Mouse (Mus musculus) layer of hippocampus, adult 9-11 months (tissue): ENCODE results near the gene Kat7.

Source experiments
- DNase-seq: peaks from one replicate; pipeline ENCODE4 v3.0.0; 2022

Gene Kat7

DNA sequence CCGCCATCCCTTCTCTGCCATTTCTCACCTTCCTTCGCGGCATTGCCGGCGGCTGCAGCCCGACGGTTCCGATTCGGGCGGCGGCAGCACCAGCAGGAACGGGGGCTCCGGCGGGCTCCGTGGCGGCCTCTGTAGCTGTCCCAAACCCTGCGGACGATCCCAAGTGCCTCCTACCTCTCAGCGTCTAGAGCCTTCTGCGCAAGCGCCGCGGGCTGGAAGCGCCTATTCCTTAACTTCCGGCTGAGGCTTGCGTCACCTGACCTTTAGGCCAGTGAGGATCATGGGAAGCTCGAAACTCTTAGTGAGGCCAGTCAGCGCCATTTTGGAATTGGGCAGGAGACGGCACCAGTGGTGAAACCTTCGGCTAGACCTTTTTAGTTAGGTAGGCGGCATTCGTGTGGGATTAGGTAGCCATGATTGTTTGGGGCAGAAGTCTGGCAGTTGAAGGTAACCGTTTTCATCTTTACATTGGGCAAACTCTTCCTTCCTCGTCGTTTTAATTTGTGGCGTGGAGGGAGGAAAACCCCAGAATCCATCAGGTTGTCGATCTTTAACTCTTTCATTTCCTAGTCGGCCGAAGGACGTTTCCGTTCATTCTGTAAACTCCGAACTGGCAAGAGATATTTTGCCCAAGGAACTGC, at the start of gene Kat7:
Gene Kat7 (minus strand): TSS at position 240 of the 641 bp plus-strand sequence.
- peak; percentile 100 for DNase-seq

DNA sequence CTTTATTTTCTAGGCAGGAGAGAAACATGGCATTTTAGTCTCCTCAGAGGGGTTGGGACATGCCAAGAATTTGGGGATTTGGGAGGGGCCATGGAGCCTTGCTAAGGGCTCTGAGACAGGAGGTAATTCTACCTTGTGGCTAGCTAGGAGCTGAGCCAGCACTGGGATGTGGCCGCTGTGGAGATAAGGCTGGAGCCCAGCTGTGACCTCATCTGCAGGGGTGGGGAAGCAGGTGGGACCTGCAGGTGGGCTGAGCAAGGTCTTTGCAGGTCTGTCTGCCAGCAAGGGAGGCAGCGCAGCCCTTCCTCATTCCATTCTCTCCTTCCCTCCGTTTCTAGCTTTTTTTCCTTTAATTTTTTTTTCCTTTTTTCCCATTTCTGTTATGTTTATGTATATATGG, 48.2 kb upstream of the Kat7 start:
- no peak for DNase-seq

DNA sequence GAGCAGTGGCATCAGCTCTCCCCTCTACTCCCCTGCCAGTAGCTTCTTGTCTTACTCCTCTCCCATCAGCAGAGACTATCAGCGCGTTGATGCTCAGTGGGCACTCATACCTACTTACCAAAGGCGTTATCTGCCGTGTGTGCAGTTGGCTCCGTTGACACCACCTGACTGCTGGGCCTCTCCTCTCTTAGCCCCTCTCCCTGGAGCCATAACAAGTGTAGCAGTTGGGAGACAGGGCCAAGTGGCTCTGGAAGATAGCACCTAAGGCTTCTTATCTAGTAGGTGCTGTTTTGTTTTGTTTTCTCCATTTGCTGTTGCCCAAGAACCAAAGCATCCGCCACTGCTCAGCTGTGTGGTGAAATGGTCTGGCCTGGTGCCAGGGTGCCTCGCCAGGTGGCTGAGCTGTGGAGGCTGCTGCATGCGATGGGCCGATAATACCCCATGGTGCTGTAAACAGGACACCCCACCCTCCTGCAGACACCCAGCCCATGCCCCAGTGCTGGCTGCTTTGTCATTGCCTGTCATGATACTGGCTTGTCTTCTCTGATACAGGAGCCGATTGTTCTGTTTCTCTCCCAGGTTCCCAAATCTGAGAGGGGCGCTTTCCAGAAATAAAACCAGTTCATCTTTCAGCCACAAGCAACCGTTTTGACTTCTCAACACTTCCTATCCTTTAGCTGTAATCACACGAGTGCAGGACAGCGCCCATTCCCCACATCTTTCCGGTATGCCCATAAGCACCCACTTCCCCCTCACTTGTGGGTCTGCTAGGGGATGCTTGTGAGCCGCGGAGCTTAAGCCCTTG, 46.6 kb upstream of the Kat7 start:
- peak; percentile 60 for DNase-seq

DNA sequence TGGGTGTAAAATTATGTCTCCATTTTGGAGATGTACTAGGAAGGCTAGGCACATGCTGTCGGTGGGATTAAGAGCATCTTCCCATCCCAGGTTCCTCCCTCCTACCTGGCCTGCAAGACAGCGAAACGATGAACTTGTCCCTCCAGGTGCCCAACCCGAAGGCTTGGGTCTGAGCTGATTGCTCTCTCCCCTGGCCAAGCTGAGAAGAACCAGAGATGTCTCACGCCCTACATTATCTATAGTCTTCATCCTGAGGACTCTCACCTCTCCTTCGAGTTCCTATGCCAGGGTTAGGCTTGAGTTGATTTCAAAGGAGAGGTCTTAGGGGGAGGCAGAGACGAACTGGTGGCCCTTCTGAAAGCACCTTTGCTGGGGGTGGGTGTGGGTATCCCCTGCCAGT, 46.0 kb upstream of the Kat7 start:
- DNase-seq: no peak

DNA sequence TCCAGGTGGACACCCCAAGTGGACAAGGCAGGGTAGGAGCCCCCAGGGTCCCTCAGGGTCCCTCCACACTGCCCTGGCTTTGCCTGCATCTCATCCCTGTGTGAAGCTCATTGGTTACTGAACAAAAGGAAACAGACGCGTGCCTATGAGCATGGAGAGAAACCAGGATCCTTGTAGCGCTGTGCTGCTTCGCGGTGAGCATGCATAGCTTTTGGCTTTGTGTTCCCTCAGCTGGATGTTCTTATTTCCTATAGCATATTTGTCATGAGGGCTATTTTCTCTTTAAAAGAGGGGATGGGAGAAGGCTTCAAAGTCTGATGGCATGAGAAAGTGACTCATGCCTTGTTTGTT, 45.6 kb upstream of the Kat7 start:
- no peak for DNase-seq

DNA sequence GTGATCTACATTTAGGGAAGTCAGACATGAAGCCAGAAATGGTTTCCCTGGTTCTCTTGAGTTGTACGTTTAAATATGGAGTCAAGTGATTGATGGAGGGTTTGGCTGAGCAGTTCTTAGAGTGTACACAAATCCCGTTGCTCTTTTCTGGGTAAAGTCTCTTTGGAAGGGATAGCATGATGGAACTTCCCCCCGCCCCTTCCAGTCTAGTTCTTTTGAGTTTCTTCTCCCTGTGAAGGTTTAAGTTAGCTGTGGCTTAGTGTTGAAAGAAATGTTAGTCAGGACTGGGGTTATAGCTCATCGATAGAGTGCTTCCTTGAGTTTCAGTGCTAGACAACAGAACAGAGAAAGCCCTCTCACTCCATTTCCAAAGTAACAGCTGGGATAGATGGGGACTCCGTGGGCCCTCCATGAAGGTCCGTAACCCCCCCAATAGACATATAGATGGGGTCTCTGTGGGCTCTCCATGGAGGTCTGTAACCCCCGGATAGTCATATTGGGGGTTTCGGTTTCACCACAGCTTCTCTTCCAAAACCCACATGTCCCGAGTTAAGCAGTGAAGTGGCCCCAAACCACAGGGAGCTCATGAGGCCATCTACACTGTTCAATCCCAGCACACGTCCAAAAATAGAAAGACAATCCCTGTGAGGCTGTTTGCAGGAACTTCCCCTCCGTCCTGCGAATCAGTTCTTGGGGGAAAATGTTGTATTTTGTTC, 45.1 kb upstream of the Kat7 start:
- no peak for DNase-seq

DNA sequence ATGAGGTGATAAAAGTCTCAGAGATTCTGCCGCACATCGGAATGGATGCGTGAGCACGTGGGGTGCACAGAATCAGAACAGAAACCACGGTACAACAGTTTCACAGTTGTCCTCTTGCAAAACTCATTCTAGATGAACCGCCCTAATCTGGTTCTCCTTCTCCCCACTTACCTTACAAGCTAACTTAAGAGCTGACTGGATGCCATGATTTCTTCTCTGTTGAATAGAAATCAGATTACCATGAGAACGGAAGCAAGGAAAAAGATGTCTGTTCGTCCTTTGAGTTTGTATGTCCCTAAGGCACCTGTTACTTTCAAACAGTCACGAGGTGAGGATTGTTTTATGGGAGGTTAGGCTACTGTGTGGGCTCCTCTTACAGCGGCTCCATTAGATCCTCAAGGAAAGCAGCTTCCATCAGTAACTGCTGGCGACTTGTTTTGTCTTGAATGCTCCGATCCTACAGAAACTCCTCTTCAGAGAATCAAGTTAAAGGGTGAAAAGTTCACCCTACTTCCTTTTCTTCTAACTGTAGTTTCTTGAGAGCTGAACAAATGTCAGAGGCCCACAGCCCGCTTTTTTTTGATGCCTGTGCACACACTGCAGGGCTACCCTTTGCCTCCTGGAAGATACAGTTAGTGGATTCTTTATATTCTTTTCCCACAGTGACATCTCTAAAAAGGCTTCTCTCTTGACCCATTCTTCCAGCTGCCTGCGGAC, 44.3 kb upstream of the Kat7 start:
- DNase-seq: no peak

DNA sequence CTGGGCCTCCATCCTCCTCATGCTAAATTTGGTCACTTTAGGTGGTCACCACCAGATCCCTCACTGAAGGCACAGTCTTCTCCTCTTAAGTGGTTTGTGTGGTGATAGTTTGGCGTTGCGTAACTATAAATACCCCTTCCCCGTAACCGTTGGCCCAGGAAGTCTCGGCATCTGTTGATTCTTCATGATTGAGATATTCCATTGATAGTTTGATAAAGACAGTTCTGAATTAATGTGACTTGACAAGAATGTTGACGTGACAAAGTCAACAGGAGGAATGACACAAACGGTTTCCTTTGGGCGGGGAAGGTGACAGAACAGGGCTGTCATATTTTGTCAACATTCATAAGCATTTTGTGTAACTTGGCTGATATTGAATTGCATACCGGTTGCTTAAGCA, 43.2 kb upstream of the Kat7 start:
- no peak for DNase-seq

DNA sequence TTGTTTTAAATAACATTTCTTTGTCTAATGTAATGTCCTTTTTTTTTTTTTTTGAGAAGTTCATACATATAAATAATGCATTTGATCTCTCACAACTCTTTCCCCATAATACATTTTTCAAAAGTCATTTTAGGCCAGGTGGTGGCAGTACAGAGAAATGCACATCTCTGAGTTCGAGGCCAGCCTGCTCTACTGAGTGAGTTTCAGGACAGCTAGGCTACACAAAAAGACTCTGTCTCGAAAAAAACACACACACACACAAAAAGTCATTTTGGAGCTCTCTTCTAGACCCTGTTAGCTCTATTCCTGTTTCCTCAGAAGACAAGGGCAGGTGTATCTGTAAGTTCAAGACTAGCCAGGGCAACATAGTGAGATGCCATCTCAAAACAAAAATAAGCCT, 42.6 kb upstream of the Kat7 start:
- no peak for DNase-seq

DNA sequence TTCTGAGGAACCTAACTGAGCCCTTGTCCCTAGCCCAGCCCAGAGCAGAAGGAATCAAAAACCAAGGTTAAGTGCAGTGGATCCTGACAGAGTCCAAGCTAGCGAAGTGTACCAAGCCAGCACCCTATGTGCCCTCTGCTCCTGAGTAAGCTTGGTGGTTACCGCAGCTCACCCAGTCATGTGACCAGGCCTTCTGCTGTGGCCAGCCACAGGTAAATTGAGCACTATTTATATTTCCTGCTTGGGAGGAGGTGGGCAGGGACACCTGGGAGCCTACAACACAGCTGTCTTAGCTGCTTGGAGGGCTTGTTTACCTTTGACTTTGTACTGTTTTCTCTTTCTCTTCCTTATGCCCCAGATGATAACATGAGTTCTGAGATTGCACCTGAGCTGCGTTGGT, 40.9 kb upstream of the Kat7 start:
- no peak for DNase-seq

DNA sequence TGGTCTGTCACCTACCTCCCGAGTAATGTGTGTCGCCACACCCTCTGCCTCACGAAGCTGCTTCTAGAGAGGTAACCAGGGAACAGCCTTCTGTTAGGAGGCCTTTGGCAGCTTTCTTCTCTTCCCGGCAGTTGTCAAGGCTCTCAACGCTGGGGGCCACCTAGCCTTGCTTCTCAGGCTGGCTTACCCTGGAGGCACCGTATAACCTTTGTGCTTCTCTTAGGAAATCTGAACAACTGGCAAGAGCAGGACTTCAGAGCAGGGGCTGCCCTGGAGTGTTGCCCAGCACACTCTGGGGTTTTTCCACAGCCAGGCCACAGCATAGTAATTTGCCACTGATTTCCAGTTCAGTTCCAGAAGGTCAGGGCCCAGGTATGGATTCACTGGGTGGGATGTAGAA, 40.2 kb upstream of the Kat7 start:
- DNase-seq: peak; percentile 37

DNA sequence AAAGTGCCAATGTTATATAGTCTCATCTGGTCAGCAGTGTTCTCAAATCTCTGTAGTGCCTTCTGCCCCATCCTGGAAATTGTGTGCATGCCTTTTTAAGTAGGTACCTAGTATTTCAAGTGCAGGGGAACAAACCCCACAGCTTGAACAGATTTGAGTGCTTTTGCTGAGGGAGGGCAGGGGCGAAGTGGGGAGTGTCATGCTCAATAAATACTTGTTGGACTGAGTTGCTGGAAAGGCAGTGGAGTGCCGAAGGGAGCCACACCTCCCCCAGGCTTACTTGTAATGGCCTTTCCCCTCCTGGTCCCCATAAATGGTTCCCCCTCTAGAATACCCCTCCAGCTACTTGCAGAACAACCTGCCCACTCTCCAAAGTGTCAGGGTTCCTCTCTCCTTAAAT, 34.1 kb upstream of the Kat7 start:
- DNase-seq: no peak

DNA sequence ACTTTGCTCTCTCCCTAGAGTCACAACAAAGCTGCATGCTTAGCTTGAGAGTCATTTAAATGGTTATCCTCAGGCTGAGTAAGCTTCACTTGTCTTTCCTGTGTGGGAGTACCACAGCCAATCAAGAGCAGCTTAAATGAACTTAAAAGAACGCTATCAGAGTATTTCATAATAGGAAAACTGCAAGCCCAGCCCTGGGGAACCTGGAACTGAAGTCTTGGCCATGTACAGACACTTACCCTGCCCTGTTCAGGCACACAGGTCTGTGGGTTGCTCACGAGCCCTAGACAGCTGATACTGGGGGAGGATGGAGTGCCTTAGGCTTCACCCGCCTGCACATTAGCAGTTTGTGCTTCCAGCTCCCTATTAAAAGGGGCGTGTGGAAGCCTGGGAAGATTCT, 33.1 kb upstream of the Kat7 start:
- no peak for DNase-seq

DNA sequence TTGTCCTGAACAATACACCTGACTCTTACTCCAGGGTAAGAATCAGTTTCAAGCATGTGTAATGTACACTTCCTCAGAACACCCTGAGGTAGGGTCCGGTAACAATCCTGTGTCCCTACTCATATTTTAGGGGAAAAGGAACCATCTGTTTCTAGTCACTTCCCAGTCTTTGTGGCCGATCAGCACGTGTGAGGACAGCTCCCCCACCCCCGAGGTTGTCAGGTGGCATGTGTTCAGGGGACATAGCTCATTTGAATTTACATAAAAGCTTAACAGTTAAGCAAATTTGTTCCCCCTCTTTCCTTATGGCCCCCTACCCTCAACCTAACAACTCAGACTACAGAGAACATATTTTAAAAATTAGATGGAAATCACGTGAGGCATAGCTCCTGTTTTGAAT, 30.6 kb upstream of the Kat7 start:
- no peak for DNase-seq

DNA sequence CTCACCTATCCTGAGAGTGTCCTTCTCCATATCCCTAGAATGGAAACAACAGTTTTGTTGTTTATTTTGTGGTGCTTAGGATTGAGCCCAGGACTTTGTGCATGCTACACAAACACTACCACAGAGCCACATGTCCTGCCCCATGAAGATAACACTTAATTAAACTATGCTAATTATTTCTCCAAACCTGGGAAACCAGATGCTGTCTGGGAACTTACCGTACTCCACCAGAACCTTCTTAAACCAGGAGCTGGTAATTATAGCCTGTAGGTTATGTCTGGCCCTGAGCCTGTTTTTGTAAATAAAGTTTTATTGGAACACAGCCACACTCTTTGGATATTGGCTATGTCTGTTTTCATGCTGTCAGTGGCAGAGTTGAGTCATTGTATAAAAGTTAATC, 30.2 kb upstream of the Kat7 start:
- no peak for DNase-seq

DNA sequence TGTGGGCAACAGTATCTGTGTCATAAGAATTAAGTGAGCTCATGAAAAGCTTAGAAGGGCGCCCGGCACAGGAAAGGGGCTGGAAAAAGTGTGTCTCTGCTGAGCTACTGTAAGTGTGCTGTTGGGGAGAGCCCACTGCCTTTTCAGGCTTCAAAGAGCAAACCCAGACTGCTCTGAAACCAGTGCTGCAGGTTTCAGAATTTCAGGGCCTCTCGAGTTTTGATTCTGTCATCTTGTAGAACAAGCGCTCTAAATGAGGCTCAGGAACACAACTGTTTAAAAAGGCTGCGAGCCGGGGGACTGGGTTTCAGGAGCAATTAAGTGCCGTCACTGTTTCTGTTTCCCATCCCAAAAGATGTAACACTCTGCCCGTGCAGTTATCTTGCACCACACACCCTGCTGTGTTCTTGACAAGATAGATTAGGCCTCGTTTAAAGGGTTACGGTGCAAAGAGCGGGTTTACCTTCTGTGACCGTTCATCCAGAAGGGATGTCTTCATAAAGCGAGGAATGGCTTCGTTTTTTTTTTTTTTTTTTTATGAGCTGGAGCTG, 29.5 kb upstream of the Kat7 start:
- DNase-seq: no peak

DNA sequence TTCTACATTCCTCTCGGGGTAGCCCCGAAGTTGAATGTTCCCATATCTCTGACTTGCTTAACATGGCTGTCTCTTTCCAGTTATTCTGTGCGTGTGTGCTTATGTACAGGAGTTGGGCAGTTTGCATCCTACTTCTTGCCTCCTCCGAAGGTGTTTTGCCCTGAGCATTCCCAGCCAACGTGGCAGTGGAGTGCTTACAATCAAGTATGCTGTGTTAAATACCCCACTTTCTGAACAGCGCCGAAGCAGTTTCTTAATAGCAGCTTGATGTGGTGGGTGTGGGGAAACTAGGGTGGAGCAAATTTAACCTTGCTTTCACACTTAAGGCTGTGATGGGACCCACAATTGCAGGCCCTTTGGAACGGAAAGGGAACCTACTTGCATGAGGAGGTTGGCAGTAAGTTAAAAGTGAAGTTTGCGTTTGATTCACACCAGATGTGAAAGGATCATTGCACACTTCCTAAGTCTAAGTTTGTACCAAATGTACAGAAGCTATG, 27.8 kb upstream of the Kat7 start:
- DNase-seq: no peak

DNA sequence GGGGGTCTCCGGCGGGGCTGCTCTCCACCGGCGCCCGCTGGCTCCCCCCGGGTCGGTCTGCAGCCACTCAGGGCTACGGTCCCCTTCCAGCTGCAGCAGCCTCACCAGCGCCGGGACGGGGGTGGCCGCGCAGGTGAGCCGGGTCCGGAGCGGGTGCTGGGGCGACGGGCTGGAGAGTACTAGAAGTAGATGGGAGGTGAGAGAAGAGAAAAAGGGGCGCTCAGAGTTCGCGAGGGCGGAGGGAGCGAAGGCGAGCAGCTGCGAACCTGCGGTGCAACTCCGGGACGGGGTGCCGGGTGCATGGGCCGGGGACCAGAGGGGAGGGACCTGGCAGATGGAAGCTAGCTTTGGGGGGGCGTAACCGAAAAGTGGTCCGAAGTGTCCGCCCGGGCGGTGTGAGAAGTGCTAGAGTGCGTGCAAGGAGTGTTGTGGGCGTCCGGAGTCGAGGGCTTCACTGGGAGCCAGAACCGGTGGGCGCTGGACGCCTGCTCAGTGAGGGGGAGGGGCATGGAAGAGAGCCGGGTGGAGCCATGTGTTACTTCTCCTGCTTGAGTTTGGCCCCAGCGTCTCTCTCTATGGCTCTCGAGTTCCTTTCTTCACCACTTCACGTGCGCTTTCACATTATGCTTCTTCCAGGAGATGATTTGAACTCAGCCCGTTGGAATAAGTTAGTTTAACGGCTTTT, 27.2 kb upstream of the Kat7 start:
- DNase-seq: peak; percentile 25

DNA sequence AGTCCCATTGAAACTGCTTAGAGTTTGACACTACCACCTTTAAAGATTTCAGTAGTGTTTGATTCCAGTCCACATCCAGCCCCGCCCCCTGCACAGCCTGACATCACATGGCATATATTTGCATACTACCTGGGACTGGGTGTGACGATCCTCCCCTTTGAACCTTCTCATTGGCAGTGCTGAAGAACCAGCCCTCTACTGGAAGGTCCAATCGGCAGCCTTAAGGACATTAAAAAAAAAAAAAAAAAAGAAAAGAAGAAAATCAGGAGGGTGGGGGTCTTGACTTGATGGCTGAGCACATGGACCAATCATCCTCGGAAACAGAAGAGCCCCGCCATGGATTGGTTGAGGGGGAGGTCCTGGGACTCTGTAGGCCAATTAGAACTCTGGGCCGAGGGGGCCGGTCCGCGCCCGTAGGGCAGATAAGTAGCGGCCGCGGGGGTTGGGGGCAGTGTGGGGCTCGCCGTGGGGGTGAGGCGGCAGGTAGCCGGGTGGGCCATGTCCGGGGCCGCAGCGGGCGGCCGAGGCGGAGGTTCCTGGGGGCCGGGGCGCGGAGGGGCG, 26.6 kb upstream of the Kat7 start, which contains the start of gene Fam117a:
Gene Fam117a (plus strand): TSS at position 451 of the 561 bp plus-strand sequence.
- peak; percentile 92 for DNase-seq

DNA sequence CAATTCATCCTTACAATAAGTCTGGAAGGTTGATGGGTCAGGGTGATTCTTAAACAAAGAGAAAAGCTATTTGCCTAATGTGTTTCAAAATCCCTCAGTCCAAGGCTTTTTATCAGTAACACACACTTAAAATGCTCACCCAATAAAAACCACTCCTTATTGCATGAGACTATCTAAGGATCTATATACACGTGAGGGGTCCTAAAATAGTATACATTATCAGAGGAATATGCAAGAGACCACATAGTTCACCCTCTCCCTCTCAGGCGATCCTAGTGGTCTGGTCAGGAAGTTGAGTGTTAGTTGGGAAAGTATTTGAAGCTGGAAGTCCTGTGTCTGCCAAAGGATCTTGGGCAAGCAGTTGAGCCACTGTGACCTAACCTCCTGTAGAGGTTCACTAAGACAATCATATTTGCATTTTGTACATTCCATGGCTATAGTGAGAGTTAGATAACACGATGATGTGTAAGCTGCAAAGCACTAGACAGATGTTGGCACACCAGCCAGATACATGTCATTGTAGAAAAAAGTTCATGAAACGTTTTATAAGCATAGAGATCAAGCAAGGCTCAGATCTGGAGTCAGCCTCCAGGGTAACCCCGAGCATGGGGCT, 24.5 kb upstream of the Kat7 start:
- DNase-seq: no peak

DNA sequence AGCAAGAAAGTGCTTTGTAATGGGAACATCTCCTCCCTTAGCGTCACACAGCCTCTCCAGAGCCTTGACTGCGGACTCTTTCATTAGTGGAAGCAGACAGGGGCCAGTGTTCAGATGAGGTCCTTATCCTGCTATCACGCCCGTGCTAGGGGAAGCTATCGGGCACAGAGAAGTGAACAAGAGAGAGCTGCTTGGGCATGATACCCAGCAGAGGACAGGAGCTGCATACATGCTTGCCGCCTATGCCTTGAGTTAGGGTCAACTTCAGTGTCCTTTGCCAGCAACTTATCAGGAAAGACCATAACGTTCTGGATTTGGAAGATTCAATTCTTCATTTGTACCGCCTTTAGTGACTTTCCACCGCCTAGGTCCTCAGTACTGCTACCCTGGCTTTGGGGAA, 23.8 kb upstream of the Kat7 start:
- no peak for DNase-seq

DNA sequence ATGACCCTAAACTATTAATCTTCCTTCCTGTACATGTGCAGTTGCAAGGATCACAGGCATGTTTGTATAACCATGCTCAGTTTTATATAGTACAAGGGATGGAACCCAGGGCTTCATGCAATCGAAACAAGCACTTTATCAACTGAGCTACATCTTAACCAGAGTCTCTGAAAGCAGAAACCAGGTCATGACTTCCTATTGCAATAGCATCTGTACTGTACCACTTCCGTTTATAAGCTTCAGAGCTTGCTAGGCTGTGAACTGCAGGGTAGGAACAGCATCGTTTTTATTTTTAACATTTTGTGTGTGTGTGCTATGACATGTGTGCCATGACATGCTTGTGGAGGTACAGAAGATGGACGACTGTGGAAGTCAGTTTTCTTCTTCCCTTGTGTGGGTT, 23.2 kb upstream of the Kat7 start:
- DNase-seq: no peak
